In genomic region chr3:143599120-143599519, GRCm38 (mm10) we compare ENCODE assay signal across 8 mouse cellular contexts.
DNase-seq lines count a peak whose midpoint lies in the region; ATAC-seq and TF ChIP-seq lines count a peak whose summit lies in the region.

No protein-coding gene starts in this region.

- no peak overlapping the region for H3K4me3 ChIP-seq in kidney, postnatal 0 days (replicated peaks; ENCODE audit: low read depth, low read length)

- H3K9me3 ChIP-seq in kidney, postnatal 0 days (replicated peaks; ENCODE audit: low read length): no peaks in the 10 kb centered on the region

- no peak overlapping the region for H3K4me2 ChIP-seq in kidney, postnatal 0 days (ENCODE audit: low read length)

- no peak overlapping the region for H3K9ac ChIP-seq in kidney, postnatal 0 days (ENCODE audit: low read depth, low read length)

- H3K27me3 ChIP-seq in kidney, postnatal 0 days (ENCODE audit: insufficient read depth, low read length): no peaks in the 10 kb centered on the region

- no peaks in the 10 kb centered on the region for H3K36me3 ChIP-seq in kidney, postnatal 0 days (ENCODE audit: insufficient read depth, low read length)

- WGBS in kidney, postnatal 0 days: 38% methylated on average over 2 of the region's 2 CpGs

- peak; percentile 68 for TF ChIP-seq CTCF in kidney, postnatal 0 days (IDR thresholded peaks at IDR 0.05; ENCODE audit: low read depth)

- no peaks in the 10 kb centered on the region for H3K4me1 ChIP-seq in kidney, postnatal 0 days (replicated peaks; ENCODE audit: insufficient read depth, low read length)

- ATAC-seq in common myeloid progenitor, adult 5-6 weeks (replicated peaks; ENCODE audit: low read depth, poor library complexity, severe bottlenecking): peak; percentile 90
- no peak for ATAC-seq in kidney, postnatal 0 days (replicated peaks; ENCODE audit: low FRiP score, low read depth)
- no peak for ATAC-seq in inflammation-experienced regulatory T-cells, adult 6 months

- H3K27ac ChIP-seq in kidney, postnatal 0 days: no peak overlapping the region

- peak; percentile 25 for DNase-seq in gastrocnemius, adult 18-20 months (ENCODE audit: low spot score)
- no peak for DNase-seq in gastrocnemius, adult 8-10 months (ENCODE audit: low spot score in 2 of 2)
- peak; percentile 79 to 82 for DNase-seq in B cell, adult 2 months
- DNase-seq in kidney, postnatal 0 days (ENCODE audit: low spot score): peak; percentile 70
- DNase-seq in retina, embryonic 14.5 days (ENCODE audit: low spot score): peak; percentile 48
- DNase-seq in layer of hippocampus, postnatal 14 days (ENCODE audit: low spot score in 2 of 2): no peak

Comparison
In these comparisons a context has a peak if more than half of its experiments do, and no peak if none do; other contexts are left out.
1. DNase-seq: peak in gastrocnemius, adult 18-20 months (single experiment), B cell, adult 2 months (2 of 2), kidney, postnatal 0 days (single experiment) and retina, embryonic 14.5 days (single experiment); none in gastrocnemius, adult 8-10 months (0 of 2) and layer of hippocampus, postnatal 14 days (0 of 2).